Mouse (Mus musculus): ENCODE measurements around the gene Zfp324. TPM values are rescaled to one million over a fixed set of nuclear protein-coding genes. Genes with fewer than 3 reads are reported as not detected.

The Zfp324 gene
- polyA plus RNA-seq, 1 experiment from 2014 or later: 11.0 TPM

- ATAC-seq (ENCODE audit: borderline replicate concordance, extremely low read depth, low FRiP score, low TSS enrichment): no peak
- Histone ChIP-seq H3K4me1 (no peaks in the 10 kb centered on the region), H3K9me3 (no peaks in the 10 kb centered on the region), H3K4me2 (no peak within 1 kb of the TSS), H3K9ac (no peak within 1 kb of the TSS; the same call in 1 of the 2 replicates), H3K27ac (no peak within 1 kb of the TSS), H3K36me3 (no peaks in the 10 kb centered on the region), H3K4me3 (no peak within 1 kb of the TSS), H3K27me3 (no peaks in the 10 kb centered on the region)
- WGBS: 68% methylated on average over 5 of the region's 5 CpGs
These were observed 32.4 kb downstream of the Zfp324 start, which contains the start of gene Slc27a5 for GRCm38 (mm10) chr7:12998053-12998452. Slc27a5 (minus strand) TSS chr7:12998192.

- no peaks in the 10 kb centered on the region for H3K9me3 ChIP-seq
- H3K4me1 ChIP-seq: no peaks in the 10 kb centered on the region
- no peaks in the 10 kb centered on the region for H3K36me3 ChIP-seq
- no peaks in the 10 kb centered on the region for H3K27me3 ChIP-seq
- WGBS: 79% methylated on average over 3 of the region's 3 CpGs
- no peak within 1 kb of the TSS for H3K4me2 ChIP-seq
- no peak within 1 kb of the TSS for H3K27ac ChIP-seq
- no peak for ATAC-seq (ENCODE audit: borderline replicate concordance, extremely low read depth, low FRiP score, low TSS enrichment)
- no peak within 1 kb of the TSS for H3K4me3 ChIP-seq
- H3K9ac ChIP-seq: no peak within 1 kb of the TSS; the same call in 1 of the 2 replicates
These were observed 33.2 kb downstream of the Zfp324 start, which contains the start of gene Trim28 for GRCm38 (mm10) chr7:12998851-12999250. Trim28 (plus strand) TSS chr7:12999114.

- WGBS: 42% methylated on average over 1 of the region's 1 CpGs
- Histone ChIP-seq H3K4me3 (no peak overlapping the region), H3K9ac (no peak overlapping the region), H3K4me1 (no peaks in the 10 kb centered on the region), H3K27ac (no peak overlapping the region), H3K4me2 (no peak overlapping the region), H3K36me3 (peaks cover 19% of the 10 kb centered on the region; the same call in 1 of the 2 replicates), H3K27me3 (no peaks in the 10 kb centered on the region), H3K9me3 (no peaks in the 10 kb centered on the region)
- no peak for ATAC-seq (ENCODE audit: borderline replicate concordance, extremely low read depth, low FRiP score, low TSS enrichment)
These were observed 35.9 kb downstream of the Zfp324 start for GRCm38 (mm10) chr7:13001584-13001983.

GRCm38 (mm10) chr7:13003380-13003779 lies 37.7 kb downstream of the Zfp324 start:
- Histone ChIP-seq H3K27ac (no peak overlapping the region), H3K9me3 (no peaks in the 10 kb centered on the region), H3K4me2 (no peak overlapping the region), H3K27me3 (no peaks in the 10 kb centered on the region), H3K4me1 (peaks cover 2% of the 10 kb centered on the region; the same call in 1 of the 2 replicates), H3K36me3 (peaks cover 34% of the 10 kb centered on the region), H3K4me3 (no peak overlapping the region), H3K9ac (no peak overlapping the region)
- no peak for ATAC-seq (ENCODE audit: borderline replicate concordance, extremely low read depth, low FRiP score, low TSS enrichment)
- 74% methylated on average over 5 of the region's 5 CpGs for whole genome bisulfite sequencing

GRCm38 (mm10) chr7:13006011-13006410 lies 40.4 kb downstream of the Zfp324 start:
- Histone ChIP-seq H3K27ac (no peak overlapping the region), H3K4me2 (no peak overlapping the region), H3K4me3 (no peak overlapping the region), H3K4me1 (peaks cover 10% of the 10 kb centered on the region), H3K27me3 (no peaks in the 10 kb centered on the region), H3K36me3 (peaks cover 34% of the 10 kb centered on the region), H3K9ac (no peak overlapping the region), H3K9me3 (no peaks in the 10 kb centered on the region)
- no peak for ATAC-seq (ENCODE audit: borderline replicate concordance, extremely low read depth, low FRiP score, low TSS enrichment)
- WGBS: 90% methylated on average over 17 of the region's 17 CpGs

GRCm38 (mm10) chr7:13006531-13006930 lies 40.9 kb downstream of the Zfp324 start:
- H3K27me3 ChIP-seq: no peaks in the 10 kb centered on the region
- WGBS: 86% methylated on average over 10 of the region's 10 CpGs
- no peak overlapping the region for H3K9ac ChIP-seq
- no peaks in the 10 kb centered on the region for H3K9me3 ChIP-seq
- H3K36me3 ChIP-seq: peaks cover 34% of the 10 kb centered on the region
- no peak for ATAC-seq (ENCODE audit: borderline replicate concordance, extremely low read depth, low FRiP score, low TSS enrichment)
- no peak overlapping the region for H3K4me2 ChIP-seq
- H3K4me3 ChIP-seq: no peak overlapping the region
- peaks cover 10% of the 10 kb centered on the region for H3K4me1 ChIP-seq
- H3K27ac ChIP-seq: no peak overlapping the region

GRCm38 (mm10) chr7:13007341-13008092 lies 41.9 kb downstream of the Zfp324 start:
- peaks cover 10% of the 10 kb centered on the region for H3K4me1 ChIP-seq
- H3K27me3 ChIP-seq: no peaks in the 10 kb centered on the region
- H3K36me3 ChIP-seq: peaks cover 34% of the 10 kb centered on the region
- no peak overlapping the region for H3K4me3 ChIP-seq
- H3K27ac ChIP-seq: no peak overlapping the region
- 52% methylated on average over 57 of the region's 57 CpGs for WGBS
- no peak overlapping the region for H3K9ac ChIP-seq
- H3K4me2 ChIP-seq: no peak overlapping the region
- no peak for ATAC-seq (ENCODE audit: borderline replicate concordance, extremely low read depth, low FRiP score, low TSS enrichment)
- H3K9me3 ChIP-seq: no peaks in the 10 kb centered on the region

GRCm38 (mm10) chr7:13009143-13010004 lies 43.7 kb downstream of the Zfp324 start:
- under 1% methylated on average over 42 of the region's 42 CpGs for WGBS
- Histone ChIP-seq H3K27ac (peak overlapping the region; percentile 97), H3K4me3 (peak overlapping the region; percentile 74), H3K9ac (peak overlapping the region; percentile 86), H3K4me2 (peak overlapping the region; percentile 84), H3K36me3 (peaks cover 34% of the 10 kb centered on the region), H3K27me3 (no peaks in the 10 kb centered on the region), H3K9me3 (no peaks in the 10 kb centered on the region), H3K4me1 (peaks cover 10% of the 10 kb centered on the region)
- ATAC-seq (ENCODE audit: borderline replicate concordance, extremely low read depth, low FRiP score, low TSS enrichment): peak; percentile 89

GRCm38 (mm10) chr7:13010005-13010908 lies 44.6 kb downstream of the Zfp324 start, which contains the start of gene Zbtb45:
Zbtb45 (minus strand) TSS chr7:13010034.
- no peaks in the 10 kb centered on the region for H3K9me3 ChIP-seq
- H3K4me3 ChIP-seq: peak within 1 kb of the TSS; percentile 74
- 10% methylated on average over 26 of the region's 26 CpGs for WGBS
- H3K27me3 ChIP-seq: no peaks in the 10 kb centered on the region
- H3K9ac ChIP-seq: peak within 1 kb of the TSS; percentile 86
- H3K36me3 ChIP-seq: peaks cover 27% of the 10 kb centered on the region
- ATAC-seq (ENCODE audit: borderline replicate concordance, extremely low read depth, low FRiP score, low TSS enrichment): no peak
- peaks cover 10% of the 10 kb centered on the region for H3K4me1 ChIP-seq
- peak within 1 kb of the TSS; percentile 97 for H3K27ac ChIP-seq
- H3K4me2 ChIP-seq: peak within 1 kb of the TSS; percentile 84

GRCm38 (mm10) chr7:13013671-13014070 lies 48.0 kb downstream of the Zfp324 start:
- Histone ChIP-seq H3K27ac (no peak overlapping the region), H3K9me3 (no peaks in the 10 kb centered on the region), H3K4me1 (peaks cover 6% of the 10 kb centered on the region), H3K4me2 (no peak overlapping the region), H3K27me3 (no peaks in the 10 kb centered on the region), H3K9ac (no peak overlapping the region), H3K36me3 (no peaks in the 10 kb centered on the region), H3K4me3 (no peak overlapping the region)
- 72% methylated on average over 4 of the region's 4 CpGs for WGBS
- ATAC-seq (ENCODE audit: borderline replicate concordance, extremely low read depth, low FRiP score, low TSS enrichment): no peak

GRCm38 (mm10) chr7:13014275-13014839 lies 48.7 kb downstream of the Zfp324 start:
- Histone ChIP-seq H3K27ac (no peak overlapping the region), H3K9ac (no peak overlapping the region), H3K4me2 (no peak overlapping the region), H3K4me3 (no peak overlapping the region), H3K36me3 (no peaks in the 10 kb centered on the region), H3K9me3 (no peaks in the 10 kb centered on the region), H3K27me3 (no peaks in the 10 kb centered on the region), H3K4me1 (peaks cover 6% of the 10 kb centered on the region)
- 38% methylated on average over 6 of the region's 6 CpGs for WGBS
- ATAC-seq (ENCODE audit: borderline replicate concordance, extremely low read depth, low FRiP score, low TSS enrichment): no peak

All from lung, embryonic 15.5 days (tissue).